Mouse (Mus musculus) CD4-positive naive resting alpha-beta T cell, adult 57 days (primary cell): ENCODE data around the gene Gpr176. TPM values are rescaled to one million over a fixed set of nuclear protein-coding genes. Genes with fewer than 3 reads are reported as not detected.

Experiments
- total RNA-seq: library from RNA; stranded (reverse); gene quantifications from one replicate; pipeline ENCODE4 v1.2.4, GENCODE M21; 2023

The Gpr176 gene
- total RNA-seq: not detected

GRCm38 (mm10) chr2:118372901-118373571 lies at the start of gene Gpr176:
Gpr176 (minus strand) TSS chr2:118373419.

DNA sequence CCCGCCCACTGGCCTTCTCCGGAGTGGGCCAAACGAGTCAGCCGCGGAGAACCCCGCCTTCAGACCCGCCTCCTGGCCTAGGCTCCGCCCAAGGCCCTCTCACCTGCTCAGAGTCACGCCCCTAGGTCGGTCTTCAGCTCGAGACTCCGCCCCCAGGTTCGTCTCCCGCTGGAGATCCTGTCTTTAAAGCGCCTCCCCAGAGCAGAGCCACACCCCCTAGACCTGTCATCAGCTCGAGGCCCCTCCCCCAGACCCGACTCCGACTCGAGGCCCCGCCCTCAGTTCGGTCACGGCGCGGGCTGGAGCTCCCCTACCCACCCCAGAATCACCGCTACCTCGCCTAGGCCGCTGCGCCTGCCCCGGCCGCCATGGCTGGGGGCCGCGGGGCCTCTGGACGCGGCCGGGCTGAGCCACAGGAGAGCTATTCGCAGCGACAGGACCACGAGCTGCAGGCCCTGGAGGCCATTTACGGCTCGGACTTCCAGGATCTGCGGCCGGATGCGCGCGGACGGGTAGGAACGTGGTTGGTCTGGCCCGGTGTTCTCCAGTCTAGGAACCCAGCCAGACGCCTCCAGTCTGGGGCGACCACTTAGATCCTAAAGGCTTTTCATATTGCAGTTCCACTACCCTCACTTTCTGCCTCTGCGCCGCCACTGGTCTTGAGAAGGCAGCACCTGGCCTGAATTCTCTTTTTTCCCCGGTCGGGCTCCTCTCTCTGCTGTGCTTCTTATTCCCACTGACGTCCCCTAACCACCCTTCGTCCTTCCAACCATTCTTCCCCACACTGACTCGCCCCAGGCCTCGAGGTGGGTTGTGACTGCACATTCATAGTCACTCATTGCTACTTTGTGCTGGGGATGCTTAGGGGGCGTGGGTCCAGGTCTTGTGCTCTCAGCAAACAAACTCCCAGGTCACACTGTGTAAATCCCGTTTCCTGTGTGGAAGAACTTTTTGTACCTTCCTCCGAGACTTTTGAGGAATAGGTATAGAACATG lies 15.4 kb upstream of the Gpr176 start, which contains the start of gene Eif2ak4:
Eif2ak4 (plus strand) TSS at position 278 of the 995 bp plus-strand sequence.

DNA sequence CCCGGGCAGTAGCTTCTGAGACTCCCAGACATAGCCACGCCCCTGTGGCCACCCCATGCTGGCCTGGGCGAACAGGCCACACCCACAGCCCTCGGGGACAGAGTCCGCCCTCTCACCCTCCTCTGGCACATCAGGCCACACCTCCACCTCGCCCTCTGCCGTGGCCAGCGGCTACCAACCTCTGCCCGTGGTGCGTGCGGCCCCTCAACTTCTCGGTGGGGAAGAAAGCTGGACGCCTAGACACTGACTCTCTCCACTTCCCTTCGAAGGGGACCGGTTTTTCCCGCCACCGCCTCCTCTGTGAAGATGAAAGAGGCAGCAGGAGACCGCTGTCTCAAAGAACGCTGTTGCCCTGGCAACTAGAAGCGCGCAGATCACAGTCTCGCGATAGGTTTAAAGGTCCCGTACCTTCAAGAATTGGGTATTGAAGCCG lies 116.6 kb downstream of the Gpr176 start, which contains the start of gene Fsip1:
Fsip1 (minus strand) TSS at position 346 of the 433 bp plus-strand sequence.

Other genes with a start within 250 kb of the Gpr176 start
- not detected for gene Fsip1, start 116.5 kb downstream of the Gpr176 start, total RNA-seq
- gene Eif2ak4, start 15.2 kb upstream of the Gpr176 start, total RNA-seq: 18.0 TPM
- gene Srp14, start 106.3 kb upstream of the Gpr176 start, total RNA-seq: 111 TPM
- 5.4 TPM for gene Bmf, start 176.3 kb upstream of the Gpr176 start, total RNA-seq
- 1.9 TPM for gene Bub1b, start 224.8 kb upstream of the Gpr176 start, total RNA-seq